Mouse (Mus musculus) limb, embryonic 14.5 days (tissue): ENCODE results near the gene Ugt1a6a. TPM values are rescaled to one million over a fixed set of nuclear protein-coding genes. Genes with fewer than 3 reads are reported as not detected.
"Not testable (repeated sequence)": the region's sequence is repeated elsewhere in the genome, so short reads cannot be mapped to it uniquely, and the experiment has no call there.

Source experiments
- ATAC-seq: fragments of 200-750 bp; cut with Nextera tagmentation; 2 replicates; pipeline ENCODE4 v1.8.0; 2017; ENCODE audit warnings: low read depth, moderate number of reproducible peaks, moderate TSS enrichment; ENCODE audit not compliant: low FRiP score
- DNase-seq: peaks from one replicate; pipeline ENCODE4 v3.0.0-alpha.2; 2015; ENCODE audit warnings: low spot score
- H3K27ac ChIP-seq: fragments of 300-500 bp; sonication (generic); replicated peaks from 2 replicates; pipeline ENCODE4 v1.5.1; 2014; ENCODE audit warnings: low read depth, mild to moderate bottlenecking, low read length, moderate library complexity, mixed read lengths
- H3K27me3 ChIP-seq: fragments of 300-500 bp; sonication (generic); 2 replicates; pipeline ENCODE4 v1.6.1; 2014; ENCODE audit warnings: low read length, mixed read lengths; ENCODE audit not compliant: control insufficient read depth, insufficient read depth
- H3K36me3 ChIP-seq: fragments of 300-500 bp; sonication (generic); 2 replicates; pipeline ENCODE4 v1.6.1; 2014; ENCODE audit warnings: mild to moderate bottlenecking, low read length, moderate library complexity, mixed read lengths; ENCODE audit not compliant: control insufficient read depth, insufficient read depth
- H3K4me1 ChIP-seq: fragments of 300-500 bp; sonication (generic); 2 replicates; pipeline ENCODE4 v1.6.1; 2014; ENCODE audit warnings: antibody characterized with exemption, low read length, mixed read lengths; ENCODE audit not compliant: control insufficient read depth, insufficient read depth
- H3K4me2 ChIP-seq: fragments of 300-500 bp; sonication (generic); replicated peaks from 2 replicates; pipeline ENCODE4 v1.6.1; 2014; ENCODE audit warnings: low read depth, mild to moderate bottlenecking, low read length, moderate library complexity; ENCODE audit not compliant: severe bottlenecking
- H3K4me3 ChIP-seq: fragments of 300-500 bp; sonication (generic); replicated peaks from 2 replicates; pipeline ENCODE4 v1.5.1; 2014; ENCODE audit warnings: low read length
- H3K9ac ChIP-seq: fragments of 300-500 bp; sonication (generic); 2 replicates; pipeline ENCODE4 v1.6.1; 2014; ENCODE audit warnings: mild to moderate bottlenecking, low read depth, low read length, moderate library complexity; ENCODE audit not compliant: severe bottlenecking
- H3K9me3 ChIP-seq: fragments of 300-500 bp; sonication (generic); 2 replicates; pipeline ENCODE4 v1.6.1; 2016; ENCODE audit warnings: low read length; ENCODE audit not compliant: control insufficient read depth
- POLR2A ChIP-seq: fragments of 200-500 bp; IDR thresholded peaks from 2 replicates; pipeline ENCODE4 v1.8.0; 2012; ENCODE audit warnings: inconsistent platforms, mild to moderate bottlenecking, moderate library complexity, borderline replicate concordance; ENCODE audit not compliant: insufficient read depth, insufficient read length; ENCODE audit errors: extremely low read depth
- WGBS: fragments of 180-500 bp; shearing (Covaris S2); extraction: QIAGEN DNeasy Blood & Tissue Kit; methylation state at CpG from one replicate; pipeline ENCODE4 v1.1.7; 2014; 5-methylcytosine and 5-hydroxymethylcytosine counted together
- polyA plus RNA-seq, 2 experiments: library from polyadenylated mRNA; depleted of rRNA in 1 of 2; stranded (reverse) in 1 of 2; unstranded in 1 of 2; fragments of >200 nt; fragmentation: Nextera tagmentation in 1 of 2; extraction: Ambion mirVana in 1 of 2; gene quantifications; 2 replicates each; pipeline versions ENCODE4 v1.2.1 to v1.2.3; 2012 to 2014

Gene Ugt1a6a
- polyA plus RNA-seq, 2 experiments, result 2.3 to 5.4 TPM

GRCm38 (mm10) chr1:88223591-88223990 lies 89.0 kb downstream of the Ugt1a6a start:
- Histone ChIP-seq H3K36me3 (no peaks in the 10 kb centered on the region), H3K9me3 (peaks cover 36% of the 10 kb centered on the region), H3K4me3 (no peak overlapping the region), H3K4me2 (no peak overlapping the region), H3K4me1 (no peaks in the 10 kb centered on the region), H3K9ac (no peak overlapping the region), H3K27ac (no peak overlapping the region), H3K27me3 (no peaks in the 10 kb centered on the region)
- 60% methylated on average over 1 of the region's 1 CpGs for WGBS
- no peak for TF ChIP-seq POLR2A
- ATAC-seq, result no peak
- no peak for DNase-seq

GRCm38 (mm10) chr1:88224029-88224776 lies 89.6 kb downstream of the Ugt1a6a start:
- no peak overlapping the region for H3K9ac ChIP-seq
- DNase-seq (no peak), ATAC-seq (no peak)
- no peaks in the 10 kb centered on the region for H3K27me3 ChIP-seq
- H3K4me3 ChIP-seq, result no peak overlapping the region
- no peak for TF ChIP-seq POLR2A
- no peak overlapping the region for H3K4me2 ChIP-seq
- H3K4me1 ChIP-seq, result no peaks in the 10 kb centered on the region
- 64% methylated on average over 2 of the region's 2 CpGs for WGBS
- H3K36me3 ChIP-seq, result no peaks in the 10 kb centered on the region
- peaks cover 42% of the 10 kb centered on the region for H3K9me3 ChIP-seq
- no peak overlapping the region for H3K27ac ChIP-seq

- not testable (repeated sequence) for ATAC-seq
- H3K9me3 ChIP-seq, result peaks cover 53% of the 10 kb centered on the region
These were observed 90.7 kb downstream of the Ugt1a6a start for GRCm38 (mm10) chr1:88225301-88225700.

GRCm38 (mm10) chr1:88225741-88226140 lies 91.1 kb downstream of the Ugt1a6a start:
- DNase-seq, result no peak
- H3K4me2 ChIP-seq, result no peak overlapping the region
- H3K4me3 ChIP-seq, result no peak overlapping the region
- H3K27me3 ChIP-seq, result no peaks in the 10 kb centered on the region
- no peak overlapping the region for H3K9ac ChIP-seq
- TF ChIP-seq POLR2A, result no peak
- no peaks in the 10 kb centered on the region for H3K36me3 ChIP-seq
- no peak overlapping the region for H3K27ac ChIP-seq
- ATAC-seq, result no peak
- H3K9me3 ChIP-seq, result peaks cover 57% of the 10 kb centered on the region
- no peaks in the 10 kb centered on the region for H3K4me1 ChIP-seq

More at GRCm38 (mm10) chr1:88225301-88225700, 90.7 kb downstream of the Ugt1a6a start:
- H3K27ac ChIP-seq, H3K4me1 ChIP-seq, H3K9ac ChIP-seq, H3K36me3 ChIP-seq, H3K4me2 ChIP-seq, H3K4me3 ChIP-seq, DNase-seq, H3K27me3 ChIP-seq: not testable (repeated sequence)
- 45% methylated on average over 2 of the region's 2 CpGs for WGBS

GRCm38 (mm10) chr1:88226670-88227379 lies 92.2 kb downstream of the Ugt1a6a start, which contains the start of gene Mroh2a:
Mroh2a (plus strand) TSS chr1:88226986.
- no peaks in the 10 kb centered on the region for H3K27me3 ChIP-seq
- ATAC-seq (no peak), DNase-seq (no peak)
- H3K4me3 ChIP-seq, result no peak within 1 kb of the TSS
- H3K36me3 ChIP-seq, result no peaks in the 10 kb centered on the region
- H3K4me1 ChIP-seq, result no peaks in the 10 kb centered on the region
- no peak within 1 kb of the TSS for H3K9ac ChIP-seq
- H3K9me3 ChIP-seq, result peaks cover 68% of the 10 kb centered on the region
- no peak within 1 kb of the TSS for H3K4me2 ChIP-seq
- TF ChIP-seq POLR2A, result no peak
- no peak within 1 kb of the TSS for H3K27ac ChIP-seq
- 55% methylated on average over 5 of the region's 5 CpGs for WGBS
